Mouse (Mus musculus) olfactory bulb, adult 2 months (tissue): ENCODE results near the gene Gm49601. TPM values are rescaled to one million over a fixed set of nuclear protein-coding genes. Genes with fewer than 3 reads are reported as not detected.

ENCODE experiments used
- H3K27ac ChIP-seq: fragments of 200-500 bp; 2 replicates; pipeline ENCODE4 v1.5.1; 2012; ENCODE audit warnings: low read depth, low read length; ENCODE audit not compliant: insufficient read depth
- H3K4me1 ChIP-seq: fragments of 200-500 bp; 2 replicates; pipeline ENCODE4 v1.6.1; 2012; ENCODE audit warnings: low read length; ENCODE audit not compliant: control insufficient read depth, insufficient read depth
- H3K4me3 ChIP-seq: fragments of 200-500 bp; 2 replicates; pipeline ENCODE4 v1.5.1; 2012; ENCODE audit warnings: mild to moderate bottlenecking, low read depth, low read length, moderate library complexity; ENCODE audit not compliant: insufficient read depth
- CTCF ChIP-seq: fragments of 200-500 bp; IDR thresholded peaks from 2 replicates; pipeline ENCODE4 v1.5.1; 2012; ENCODE audit warnings: low read depth, mild to moderate bottlenecking, low read length, moderate library complexity; ENCODE audit not compliant: insufficient read depth
- POLR2A ChIP-seq: fragments of 200-500 bp; IDR thresholded peaks from 2 replicates; pipeline ENCODE4 v1.6.1; 2012; ENCODE audit warnings: mild to moderate bottlenecking, low read depth, low read length, moderate library complexity; ENCODE audit not compliant: insufficient read depth
- WGBS: fragments of 180-500 bp; shearing (Covaris S2); methylation state at CpG from one replicate; pipeline ENCODE4 v1.1.7; 2018; 5-methylcytosine and 5-hydroxymethylcytosine counted together
- polyA plus RNA-seq: library from polyadenylated mRNA; stranded (reverse); fragments of >200 nt; gene quantifications from 2 replicates; pipeline ENCODE4 v1.2.4, GENCODE M21; 2012; ENCODE audit warnings: low replicate concordance; ENCODE audit not compliant: missing spikeins, insufficient read depth, insufficient read length

Gm49601 gene
- not detected in 2 replicates for polyA plus RNA-seq

- Histone ChIP-seq H3K4me1 (peaks cover 73% of the 10 kb centered on the region), H3K4me3 (peak within 1 kb of the TSS; percentile 74), H3K27ac (peak within 1 kb of the TSS; percentile 86)
- under 1% methylated on average over 65 of the region's 65 CpGs for WGBS
- TF ChIP-seq CTCF (peak; percentile 92; the same call in 1 of the 2 replicates), POLR2A (peak; percentile 24; the same call in 1 of the 2 replicates)
Measured at GRCm38 (mm10) chr16:18626376-18626878, at the start of gene Gm49601. Gene Gm49601, minus strand, starts transcription at chr16:18626427.

DNA sequence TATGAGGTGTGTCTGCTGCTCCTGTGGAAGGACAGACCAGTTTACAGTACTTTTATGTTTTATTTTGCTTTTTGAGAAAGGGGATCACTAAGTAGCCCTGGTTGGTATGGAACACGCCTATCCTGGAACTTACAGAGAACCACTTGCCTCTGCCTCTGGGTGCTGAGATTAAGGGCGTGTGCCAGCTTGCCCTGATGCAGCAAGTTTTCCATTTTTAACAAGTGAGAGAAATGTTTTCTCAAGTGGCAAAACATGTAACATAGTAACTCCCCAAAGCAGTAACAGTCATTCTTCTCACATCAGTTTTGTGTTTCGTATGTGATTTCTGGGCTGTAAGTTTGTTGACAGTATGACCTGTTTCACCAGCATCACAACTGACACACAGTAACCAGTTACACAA is 46.8 kb upstream of the Gm49601 start:
- Histone ChIP-seq H3K27ac (no peak overlapping the region), H3K4me3 (no peak overlapping the region), H3K4me1 (no peaks in the 10 kb centered on the region)
- TF ChIP-seq POLR2A (no peak), CTCF (no peak)
- WGBS = 90% methylated on average over 3 of the region's 3 CpGs

GRCm38 (mm10) chr16:18672027-18672426 is 45.8 kb upstream of the Gm49601 start:
- 73% methylated on average over 5 of the region's 5 CpGs for WGBS
- Histone ChIP-seq H3K4me3 (no peak overlapping the region), H3K4me1 (no peaks in the 10 kb centered on the region), H3K27ac (no peak overlapping the region)
- TF ChIP-seq POLR2A (no peak), CTCF (no peak)

- TF ChIP-seq POLR2A = no peak
- no peak for TF ChIP-seq CTCF
- H3K4me3 ChIP-seq = no peak overlapping the region
- no peaks in the 10 kb centered on the region for H3K4me1 ChIP-seq
- H3K27ac ChIP-seq = no peak overlapping the region
- 75% methylated on average over 6 of the region's 6 CpGs for WGBS
Measured at GRCm38 (mm10) chr16:18669914-18670313, 43.7 kb upstream of the Gm49601 start.

GRCm38 (mm10) chr16:18658597-18658996 is 32.4 kb upstream of the Gm49601 start:
- Histone ChIP-seq H3K4me1 (peaks cover 9% of the 10 kb centered on the region), H3K27ac (no peak overlapping the region), H3K4me3 (no peak overlapping the region)
- TF ChIP-seq CTCF (no peak), POLR2A (no peak)
- WGBS = 86% methylated on average over 4 of the region's 4 CpGs

DNA sequence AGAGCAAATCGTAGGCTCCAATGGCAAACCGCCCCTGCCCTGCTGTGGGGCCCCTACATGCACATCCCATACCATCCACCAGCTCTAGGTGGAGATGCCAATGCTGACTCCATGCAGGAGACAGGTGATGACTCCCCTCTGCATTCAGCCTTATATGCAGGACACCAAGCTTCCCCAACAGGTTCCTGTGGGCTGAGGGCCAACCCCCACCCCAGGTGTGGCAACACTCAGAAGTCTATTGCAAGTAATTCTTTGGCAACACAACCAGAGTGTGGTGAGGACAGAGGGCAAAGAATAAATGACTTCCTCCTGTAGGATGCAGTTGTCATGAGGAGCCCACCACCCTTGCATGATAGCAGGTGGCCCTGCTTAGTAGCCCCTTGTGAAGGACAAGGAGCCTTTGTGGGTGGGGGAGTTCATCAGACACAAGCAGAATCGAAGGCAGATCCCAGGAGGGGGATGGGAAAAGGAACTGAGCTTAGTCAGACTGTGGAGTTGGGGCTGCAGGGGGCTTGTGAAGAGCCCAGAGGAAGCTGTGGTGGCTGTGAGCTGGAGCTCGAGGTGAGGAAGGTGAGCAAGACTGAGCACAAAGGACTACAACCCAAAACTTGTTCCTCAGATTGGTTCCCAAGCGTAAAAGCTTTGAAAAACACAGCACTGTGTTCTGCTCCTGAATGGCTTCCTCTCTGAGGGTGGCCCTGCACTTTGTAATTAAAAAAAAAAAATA is 29.3 kb upstream of the Gm49601 start:
- no peak for TF ChIP-seq CTCF
- 48% methylated on average over 5 of the region's 5 CpGs for WGBS
- Histone ChIP-seq H3K4me1 (peaks cover 9% of the 10 kb centered on the region), H3K4me3 (no peak overlapping the region), H3K27ac (0 out of 2 replicates have a peak overlapping the region, but pooled peaks have one; percentile 15)

- TF ChIP-seq CTCF = no peak
- TF ChIP-seq POLR2A = no peak
- 90% methylated on average over 6 of the region's 6 CpGs for whole genome bisulfite sequencing
- H3K4me1 ChIP-seq = peaks cover 9% of the 10 kb centered on the region
- H3K27ac ChIP-seq = no peak overlapping the region
- no peak overlapping the region for H3K4me3 ChIP-seq
Measured at GRCm38 (mm10) chr16:18653290-18654160, 27.3 kb upstream of the Gm49601 start.

- TF ChIP-seq POLR2A (no peak), CTCF (no peak)
- Histone ChIP-seq H3K4me3 (no peak overlapping the region), H3K4me1 (peaks cover 2% of the 10 kb centered on the region; the same call in 1 of the 2 replicates), H3K27ac (no peak overlapping the region)
- 79% methylated on average over 3 of the region's 3 CpGs for WGBS
Measured at GRCm38 (mm10) chr16:18649126-18649525, 22.9 kb upstream of the Gm49601 start.
